Mouse (Mus musculus) left cerebral cortex, adult 8-10 months (tissue): ENCODE data around the gene Qrich2. TPM values are rescaled to one million over a fixed set of nuclear protein-coding genes. Genes with fewer than 3 reads are reported as not detected.
"Not testable (repeated sequence)": the region's sequence is repeated elsewhere in the genome, so short reads cannot be mapped to it uniquely, and the experiment has no call there.

Experiments
- DNase-seq, 2 experiments: peaks; one replicate each; pipeline ENCODE4 v3.0.0; 2022; ENCODE audit warnings: low spot score in 2 of 2
- total RNA-seq, 4 experiments: library from RNA; stranded (reverse); gene quantifications; 2 replicates each; pipeline ENCODE4 v1.2.4; 2022

Qrich2 gene
- total RNA-seq, 4 experiments from 2014 or later, result not detected

GRCm38 (mm10) chr11:116489771-116490231, 23.8 kb upstream of the Qrich2 start:
- no peak for DNase-seq

DNA sequence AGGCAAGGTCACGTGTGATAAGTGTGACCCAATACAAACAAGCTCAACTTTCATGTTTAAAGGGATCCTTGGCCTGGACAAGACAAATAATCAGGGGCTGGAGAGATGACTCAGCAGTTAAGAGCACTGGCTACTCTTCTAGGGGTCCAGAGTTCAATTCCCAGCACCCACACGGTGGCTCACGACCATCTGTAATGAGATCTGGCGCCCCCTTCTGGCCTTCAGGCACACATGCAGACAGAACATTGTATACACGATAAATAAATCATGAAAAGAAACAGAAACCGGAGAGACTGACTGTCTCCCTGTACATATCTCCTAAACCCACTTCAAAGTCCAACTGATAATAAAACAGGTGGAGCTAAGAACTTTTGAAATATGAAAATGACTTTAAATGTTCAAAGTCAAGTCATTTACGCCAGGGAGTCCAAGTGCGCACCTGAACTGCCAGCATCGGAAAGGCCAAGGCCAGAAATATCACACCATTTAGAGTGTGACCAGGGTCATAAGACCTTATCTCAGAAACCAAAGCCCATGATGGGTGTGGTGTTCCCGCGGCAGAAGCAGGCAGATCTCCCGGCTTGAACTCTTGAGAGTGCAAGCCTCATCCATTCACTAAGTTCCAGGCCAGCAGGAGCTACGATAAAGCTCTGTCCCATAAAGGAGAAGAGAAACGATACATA, 22.8 kb upstream of the Qrich2 start:
- DNase-seq, result no peak

DNA sequence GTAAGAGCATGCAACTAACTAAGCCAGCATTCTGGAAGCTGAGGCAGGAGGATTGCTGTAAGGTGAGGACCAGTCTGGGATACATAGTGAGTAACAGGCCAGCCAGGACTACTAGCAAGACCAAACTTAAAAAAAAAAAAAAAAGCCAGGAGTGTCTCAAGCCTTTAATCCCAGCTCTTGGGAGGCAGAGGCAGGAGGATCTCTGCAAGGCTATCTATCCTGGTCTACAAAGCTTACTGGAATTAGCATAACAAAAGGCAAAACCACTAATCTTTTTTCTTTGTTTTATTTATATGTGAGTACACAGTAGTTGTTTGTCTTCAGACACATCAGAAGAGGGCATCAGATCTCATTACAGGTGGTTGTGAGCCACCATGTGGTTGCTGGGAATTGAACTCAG, 22.2 kb upstream of the Qrich2 start:
- DNase-seq, result no peak

GRCm38 (mm10) chr11:116484261-116484660, 18.2 kb upstream of the Qrich2 start:
- DNase-seq, result no peak

GRCm38 (mm10) chr11:116481776-116482175, 15.7 kb upstream of the Qrich2 start:
- no peak for DNase-seq

DNA sequence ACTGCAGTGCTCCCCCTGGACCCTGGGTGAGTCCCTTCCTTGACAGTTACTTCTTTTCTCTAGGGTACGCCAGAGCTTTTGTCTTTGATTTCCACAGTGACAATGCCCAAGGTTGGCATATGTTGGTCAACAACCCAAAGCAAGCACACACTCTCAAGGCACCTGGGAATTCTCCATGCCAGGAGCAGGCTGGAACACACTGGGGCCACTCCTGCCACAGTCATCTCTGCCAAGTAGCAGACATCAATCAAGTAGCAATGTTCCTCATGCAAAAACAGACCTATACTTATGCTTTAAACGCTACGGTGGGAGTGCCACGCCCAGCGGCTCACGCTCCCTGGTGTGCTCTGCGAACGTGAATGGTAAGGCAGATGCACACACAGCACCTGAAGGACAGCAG, 14.9 kb upstream of the Qrich2 start:
- no peak for DNase-seq

- no peak for DNase-seq
These were observed 13.8 kb upstream of the Qrich2 start for GRCm38 (mm10) chr11:116479832-116480231.

DNA sequence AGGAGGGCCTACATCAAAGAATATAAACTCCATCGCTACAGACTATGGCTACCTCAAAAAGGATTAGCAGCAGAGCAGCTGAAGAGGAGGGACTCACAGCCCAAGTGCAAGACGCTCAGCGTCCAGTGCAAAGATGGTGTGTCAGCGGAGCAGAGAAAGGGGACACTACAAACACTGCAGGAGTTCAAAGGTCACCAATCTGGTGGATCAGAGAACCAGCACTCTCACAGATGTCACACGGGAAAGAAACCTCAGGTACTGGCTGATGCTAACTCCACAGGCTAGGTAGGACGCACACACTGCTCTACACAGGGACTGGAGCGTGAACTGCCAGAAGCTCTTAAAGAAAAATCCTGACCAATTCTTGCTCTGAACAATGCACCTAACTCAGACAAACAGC, 12.9 kb upstream of the Qrich2 start:
- DNase-seq, result no peak

- no peak for DNase-seq
These were observed 11.2 kb upstream of the Qrich2 start for GRCm38 (mm10) chr11:116477160-116477759.

DNA sequence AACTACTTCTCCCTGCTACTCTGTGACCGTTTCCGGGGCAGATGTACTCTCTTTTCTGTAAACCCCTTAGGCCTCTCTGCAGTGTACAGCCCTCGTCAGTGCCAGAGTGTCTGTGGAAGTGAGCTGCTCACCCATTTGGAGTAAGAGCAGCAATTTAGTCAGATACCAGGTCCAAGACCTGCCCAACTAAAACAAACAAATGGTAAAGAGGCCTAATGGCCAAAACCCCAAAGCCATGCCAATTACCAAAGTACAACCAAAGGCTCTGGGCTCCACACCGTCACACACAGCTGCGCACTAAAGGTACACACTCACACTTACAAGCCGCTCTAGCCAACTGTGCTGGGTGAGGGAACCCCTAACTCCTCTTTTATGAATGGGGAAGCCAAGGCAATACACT, 10.7 kb upstream of the Qrich2 start:
- DNase-seq, result no peak

DNA sequence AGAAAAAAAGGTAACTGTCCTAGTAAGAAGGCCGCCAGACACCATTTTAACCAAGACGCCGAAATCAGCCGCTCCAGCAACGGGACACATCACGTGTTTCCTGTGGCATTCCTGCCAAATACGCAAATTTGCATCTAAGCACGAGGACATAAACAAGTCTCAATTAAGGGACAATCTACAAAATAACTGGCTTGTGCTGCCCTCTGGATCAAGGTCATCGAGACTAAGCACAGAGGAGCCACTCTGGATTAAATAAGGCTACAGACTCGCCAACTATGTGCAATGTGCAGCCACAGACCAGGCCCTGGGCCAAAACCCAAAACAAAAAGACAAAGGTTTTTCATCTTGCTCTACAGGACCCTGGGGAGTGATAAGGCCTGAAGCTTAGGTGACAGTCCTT, 10.0 kb upstream of the Qrich2 start:
- DNase-seq, result no peak

DNA sequence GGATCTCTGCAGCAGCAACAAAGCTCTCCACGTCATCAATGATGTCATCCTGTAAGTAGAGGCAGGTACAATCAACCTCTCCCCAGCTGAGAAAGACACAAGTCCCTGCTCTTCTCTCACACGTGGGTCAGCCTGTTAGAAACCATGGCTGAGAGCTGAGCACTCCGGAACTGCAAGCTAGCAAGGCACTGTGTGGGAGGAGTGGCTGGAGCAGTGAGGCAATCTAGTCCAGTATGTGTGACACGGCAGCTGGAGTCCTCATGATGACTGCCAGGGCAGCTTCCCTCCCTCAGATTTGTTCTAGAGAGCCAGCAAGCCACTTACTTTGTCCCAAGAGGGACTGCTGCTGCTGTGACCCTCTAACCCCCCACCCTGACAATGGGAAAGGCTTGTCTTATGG, 6.2 kb upstream of the Qrich2 start:
- no peak for DNase-seq

DNA sequence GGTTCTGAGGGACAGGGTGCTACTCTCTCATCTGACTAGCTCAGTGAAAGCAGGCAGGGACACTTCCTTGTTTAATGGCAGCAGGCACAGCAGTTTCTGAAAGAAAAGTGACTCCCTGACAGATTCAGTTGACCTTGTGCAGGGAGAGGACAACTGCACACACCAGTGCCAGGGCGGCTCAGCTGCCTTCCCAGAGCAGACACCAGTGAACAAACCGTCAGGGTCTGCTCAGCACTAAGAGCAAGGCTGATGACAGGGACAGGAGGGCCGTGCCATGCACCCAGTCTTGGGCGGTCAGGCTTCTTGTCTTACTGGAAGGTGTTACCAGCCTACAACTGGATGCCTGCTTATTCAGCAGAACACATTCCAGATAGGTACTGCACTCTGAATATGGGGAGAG, 4.9 kb upstream of the Qrich2 start:
- DNase-seq, result no peak

DNA sequence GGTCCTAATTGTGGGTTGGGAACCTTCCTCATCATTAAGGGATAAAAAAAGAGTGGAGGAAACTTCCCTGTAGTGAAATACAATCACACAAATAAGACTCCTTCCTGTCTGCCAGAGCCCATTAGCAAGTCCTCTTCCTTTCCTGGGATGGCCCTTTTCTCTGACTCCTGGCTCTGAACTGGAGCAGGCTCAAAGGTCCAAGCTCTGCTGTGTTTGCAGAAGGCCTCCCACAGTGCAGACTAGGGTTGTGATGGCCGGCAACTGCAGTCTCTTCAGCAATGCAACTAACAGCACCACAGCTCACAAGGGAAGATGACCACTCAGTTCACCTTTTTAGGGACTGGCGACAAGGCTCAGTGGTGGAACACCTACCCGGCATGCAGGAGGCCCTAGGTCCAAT, 4.2 kb upstream of the Qrich2 start:
- no peak for DNase-seq

- not testable (repeated sequence) for DNase-seq
These were observed 2.3 kb upstream of the Qrich2 start for GRCm38 (mm10) chr11:116468338-116468737.

DNA sequence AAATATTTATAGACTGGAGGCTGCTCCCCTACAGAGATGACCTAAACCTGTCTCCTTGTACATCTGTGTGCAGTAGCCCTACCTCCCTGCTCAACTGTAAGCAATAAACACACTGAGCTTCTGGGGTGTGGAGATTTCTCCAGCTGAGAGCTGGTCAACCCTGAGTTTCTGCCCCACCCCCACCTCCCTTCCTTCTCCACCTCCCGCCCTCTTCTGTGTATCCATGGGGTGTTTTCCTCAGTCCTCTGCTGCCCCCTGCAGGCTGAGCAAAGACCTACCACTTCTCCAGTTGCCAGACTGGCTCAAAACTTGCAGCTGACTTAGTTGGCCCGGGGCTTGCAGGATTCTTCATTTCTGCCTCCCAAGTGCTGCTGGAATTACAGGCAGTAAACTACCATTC, 2.2 kb downstream of the Qrich2 start:
- DNase-seq, result peak; percentile 51 to 59

DNA sequence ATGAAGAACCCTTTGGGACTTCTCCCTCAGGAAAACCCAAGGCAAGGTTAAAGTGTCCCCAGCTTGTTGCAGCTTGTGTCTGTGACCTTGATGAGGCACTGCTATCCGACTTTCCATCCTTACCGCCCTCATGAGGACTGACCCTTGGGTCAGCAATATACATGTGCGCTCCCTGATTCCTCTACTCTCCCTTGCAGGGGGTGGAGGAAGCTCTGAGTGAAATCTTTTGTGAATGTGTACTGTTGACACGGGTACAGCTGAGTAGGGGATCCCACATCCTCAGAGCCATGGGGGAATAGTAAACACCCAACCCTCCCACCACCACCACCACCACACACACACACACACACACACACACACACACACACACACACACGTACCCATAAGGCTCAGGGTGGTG, 2.7 kb downstream of the Qrich2 start:
- no peak for DNase-seq

DNA sequence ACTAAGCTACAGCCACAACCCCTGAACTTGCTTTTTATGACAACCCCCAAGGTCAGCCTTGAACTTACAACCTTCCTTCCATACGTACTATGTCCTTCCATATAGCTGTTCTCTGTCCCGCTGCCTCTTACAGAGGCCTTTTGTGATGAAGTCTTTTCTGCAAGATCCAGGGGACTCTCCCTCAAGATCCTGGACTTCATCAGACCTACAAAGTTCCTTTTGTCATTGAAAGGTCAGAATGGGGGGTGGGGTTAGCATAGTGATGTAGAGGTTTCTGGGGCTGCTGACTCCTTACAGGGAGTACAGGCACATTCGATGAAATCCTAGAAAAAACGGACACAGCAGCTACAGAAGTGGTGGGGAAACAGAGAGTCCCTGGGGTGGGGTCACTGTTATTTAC, 6.3 kb downstream of the Qrich2 start:
- DNase-seq, result no peak

- DNase-seq, result no peak
These were observed 9.8 kb downstream of the Qrich2 start for GRCm38 (mm10) chr11:116456234-116456633.

DNA sequence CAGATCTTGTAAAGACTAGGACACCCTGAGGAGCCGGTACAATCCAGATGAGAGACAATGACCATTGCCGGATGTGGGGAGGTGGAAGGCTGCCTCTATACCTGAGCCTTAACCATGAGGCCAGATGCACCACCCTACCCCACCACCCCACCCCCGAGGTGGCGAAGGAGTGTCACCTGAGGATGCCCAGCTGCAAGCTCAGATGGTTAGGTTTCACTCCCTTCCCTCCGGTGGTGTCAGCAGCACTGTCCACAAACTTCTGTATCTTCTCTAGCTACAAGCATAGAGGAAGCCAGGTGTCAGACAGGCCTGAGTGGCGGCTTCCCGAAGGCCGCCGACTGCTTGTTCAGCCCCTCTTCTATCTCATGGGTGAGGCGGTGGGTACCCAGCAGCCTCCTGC, 12.2 kb downstream of the Qrich2 start:
- no peak for DNase-seq

DNA sequence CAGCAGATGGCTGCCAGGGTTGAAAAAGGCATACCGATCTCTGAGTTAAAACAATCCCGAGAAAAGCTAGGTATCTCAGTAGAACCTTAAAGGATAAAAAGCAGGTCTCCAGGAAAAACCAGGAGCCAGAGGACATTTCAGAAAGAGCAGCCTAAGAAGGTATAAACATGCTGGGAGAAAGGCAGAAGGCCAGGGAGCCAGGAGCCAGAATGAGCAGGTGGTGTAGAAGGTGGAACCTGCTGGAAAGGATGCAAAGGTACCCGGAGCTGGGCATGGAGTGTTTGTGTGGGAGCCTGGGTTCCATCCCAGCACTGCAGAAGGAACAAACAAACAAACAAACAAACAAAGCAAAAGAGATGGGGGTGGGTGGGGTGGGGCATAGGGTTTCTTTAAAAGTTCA, 16.7 kb downstream of the Qrich2 start:
- no peak for DNase-seq

GRCm38 (mm10) chr11:116447822-116448221, 18.2 kb downstream of the Qrich2 start:
- DNase-seq, result no peak

GRCm38 (mm10) chr11:116446308-116446887, 19.6 kb downstream of the Qrich2 start:
- DNase-seq, result no peak
